Mouse (Mus musculus) embryo, embryonic 10 days (tissue): ENCODE results near the gene Serpinb1c.
"Not testable (repeated sequence)": the region's sequence is repeated elsewhere in the genome, so short reads cannot be mapped to it uniquely, and the experiment has no call there.

ENCODE experiments used
- DNase-seq: peaks from one replicate; pipeline ENCODE4 v3.0.0-alpha.2; 2015; ENCODE audit warnings: low spot score

The Serpinb1c gene

DNA sequence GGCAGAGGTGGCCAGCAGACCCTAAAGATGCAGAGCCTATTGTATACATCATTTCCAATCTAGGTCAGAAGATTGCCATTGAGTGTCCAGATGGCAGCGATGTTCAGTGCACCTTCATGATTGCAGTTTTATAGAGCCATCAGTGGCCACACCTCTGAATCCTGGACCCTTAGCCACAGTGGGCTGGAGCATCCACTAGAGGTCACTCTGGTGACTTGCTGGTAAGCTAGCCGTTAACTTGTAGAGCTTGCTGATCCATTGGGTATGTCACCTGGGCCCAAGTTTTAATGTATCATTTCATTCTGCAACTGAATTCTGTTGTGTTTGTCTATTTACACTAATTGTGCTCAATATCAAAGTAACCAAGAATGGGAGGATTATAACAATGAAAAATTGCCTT is 32.4 kb downstream of the Serpinb1c start:
- no peak for DNase-seq

- DNase-seq = not testable (repeated sequence)
Measured at GRCm38 (mm10) chr13:32864529-32864928, 33.5 kb downstream of the Serpinb1c start.

- no peak for DNase-seq
Measured at GRCm38 (mm10) chr13:32863456-32863855, 34.6 kb downstream of the Serpinb1c start.

- DNase-seq = no peak
Measured at GRCm38 (mm10) chr13:32860821-32861220, 37.2 kb downstream of the Serpinb1c start.

DNA sequence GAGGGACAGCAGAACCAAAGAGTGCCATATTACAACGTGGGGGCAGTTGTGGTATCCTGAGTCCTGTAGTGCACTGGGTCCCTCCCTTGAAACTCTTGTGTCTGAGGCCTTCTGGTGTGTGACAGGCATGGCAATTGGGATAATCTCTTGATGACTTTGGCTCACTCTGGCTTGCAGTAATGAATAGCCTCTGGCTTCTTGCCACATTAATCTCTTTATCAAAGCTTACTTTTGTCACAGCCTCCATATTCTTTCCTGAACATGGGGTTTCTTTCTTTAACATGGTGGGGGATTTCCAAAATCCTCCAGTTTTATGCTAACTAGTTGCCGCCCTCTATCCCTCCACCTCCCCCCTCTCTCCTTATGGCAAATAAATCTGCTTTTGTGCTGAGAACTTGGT is 44.9 kb downstream of the Serpinb1c start:
- no peak for DNase-seq

- no peak for DNase-seq
Measured at GRCm38 (mm10) chr13:32852539-32852938, 45.5 kb downstream of the Serpinb1c start.

- peak; percentile 83 for DNase-seq
Measured at GRCm38 (mm10) chr13:32851967-32852366, 46.0 kb downstream of the Serpinb1c start.

DNA sequence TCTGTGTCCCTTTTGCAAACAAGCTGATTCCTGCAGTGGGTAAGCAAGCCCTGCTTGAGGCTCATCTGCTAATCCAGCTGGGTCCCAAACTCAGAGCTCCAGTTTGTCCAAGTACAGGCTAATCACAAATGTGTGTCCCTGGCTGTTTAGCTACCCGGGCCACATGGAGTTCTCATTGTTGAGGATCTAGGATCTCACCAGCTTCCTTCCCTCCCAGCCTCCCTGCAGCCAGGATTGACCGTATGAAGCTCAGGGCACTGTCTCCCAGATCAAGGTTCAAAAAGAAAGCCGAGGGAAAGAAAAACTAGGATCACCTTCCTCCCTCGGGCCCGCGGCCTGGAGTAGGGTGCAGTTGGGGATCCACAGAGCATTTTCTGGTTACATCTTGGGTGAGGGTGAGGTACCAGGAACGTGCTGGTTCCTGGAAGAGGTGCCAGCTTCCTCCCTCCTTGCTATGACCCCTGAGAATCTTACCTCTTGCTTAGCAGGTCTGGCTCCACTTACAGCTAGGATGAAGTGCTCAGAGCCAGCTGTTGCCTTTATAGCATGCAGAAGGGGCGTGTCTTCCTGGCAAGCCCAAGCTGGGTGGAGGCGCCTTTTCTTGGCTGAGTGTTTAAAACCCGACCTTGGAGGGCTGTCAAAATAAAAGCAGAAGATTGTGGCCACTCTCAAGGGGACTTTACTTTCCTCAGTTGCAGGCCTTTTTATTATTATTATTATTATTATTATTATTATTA is 47.2 kb downstream of the Serpinb1c start, which contains the start of gene Serpinb1a:
Gene Serpinb1a (minus strand): TSS at position 518 of the 737 bp plus-strand sequence.
- DNase-seq = no peak

DNA sequence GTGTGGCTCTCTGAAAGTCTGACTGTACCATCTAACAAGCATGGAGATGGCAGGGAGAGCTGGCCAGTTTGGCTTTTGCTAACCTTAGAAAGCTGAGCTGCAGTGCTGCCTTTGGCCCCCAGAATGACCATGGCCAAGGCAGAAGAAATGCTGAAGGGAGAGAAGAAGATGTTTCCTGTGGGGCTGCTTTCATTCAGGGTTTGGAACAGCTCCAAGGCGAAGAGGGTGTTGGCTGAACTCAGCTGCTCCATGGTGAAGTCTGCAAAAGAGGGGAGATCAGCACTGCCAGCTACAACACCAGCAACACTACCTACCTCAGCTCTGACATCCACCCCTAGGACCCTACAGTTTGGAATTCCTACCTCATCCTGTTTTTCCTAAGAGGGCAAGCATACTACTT is 47.9 kb downstream of the Serpinb1c start:
- no peak for DNase-seq

DNA sequence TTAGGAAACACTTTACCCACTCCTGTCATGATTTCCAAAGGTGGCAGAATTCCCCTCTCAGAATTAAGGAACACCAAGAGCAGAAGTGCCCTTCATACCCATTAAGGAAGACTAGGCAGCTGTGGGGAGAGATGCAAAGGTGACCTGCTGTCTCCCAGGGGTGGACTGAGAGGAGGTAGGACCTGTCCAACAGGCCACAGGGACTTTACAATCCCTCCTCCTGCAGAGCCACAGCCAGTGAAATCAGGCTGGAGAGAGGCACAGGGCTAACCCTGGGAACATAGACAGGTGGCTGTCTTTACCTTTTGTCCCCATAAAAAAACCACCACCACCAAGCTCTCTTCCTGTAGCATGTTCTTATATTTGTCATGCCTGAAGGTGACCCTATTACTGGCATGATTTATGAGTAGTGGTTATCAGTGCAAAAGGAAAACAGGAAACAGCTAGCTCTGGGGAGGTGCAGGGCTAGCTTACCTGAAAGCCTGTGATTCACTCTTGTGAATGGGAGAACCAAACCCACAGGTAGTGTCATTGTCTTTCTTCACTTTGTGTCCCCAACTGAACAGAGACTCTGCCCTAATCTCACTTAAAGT is 48.4 kb downstream of the Serpinb1c start:
- no peak for DNase-seq

GRCm38 (mm10) chr13:32849092-32849491 is 48.9 kb downstream of the Serpinb1c start:
- DNase-seq = no peak

DNA sequence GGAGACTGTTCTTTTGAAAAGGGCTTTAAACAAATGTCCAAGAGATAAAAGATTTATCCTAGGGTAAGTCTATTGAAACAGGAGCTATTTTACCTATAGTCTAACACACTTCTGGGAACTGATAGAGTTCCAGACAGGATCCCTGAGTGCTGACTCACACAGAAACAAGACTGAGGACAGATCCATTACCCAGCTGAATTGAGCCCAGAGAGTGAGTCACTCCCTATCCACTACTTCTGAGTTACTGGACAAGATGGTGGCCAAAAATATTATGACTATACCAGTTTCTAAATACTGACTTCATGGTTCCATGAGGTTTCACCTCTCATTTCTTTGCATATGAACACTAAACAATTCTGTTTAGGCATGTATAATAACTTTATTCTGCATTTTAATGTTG is 51.8 kb downstream of the Serpinb1c start:
- DNase-seq = no peak

- DNase-seq = no peak
Measured at GRCm38 (mm10) chr13:32841349-32841748, 56.7 kb downstream of the Serpinb1c start.

- no peak for DNase-seq
Measured at GRCm38 (mm10) chr13:32839314-32839713, 58.7 kb downstream of the Serpinb1c start.

DNA sequence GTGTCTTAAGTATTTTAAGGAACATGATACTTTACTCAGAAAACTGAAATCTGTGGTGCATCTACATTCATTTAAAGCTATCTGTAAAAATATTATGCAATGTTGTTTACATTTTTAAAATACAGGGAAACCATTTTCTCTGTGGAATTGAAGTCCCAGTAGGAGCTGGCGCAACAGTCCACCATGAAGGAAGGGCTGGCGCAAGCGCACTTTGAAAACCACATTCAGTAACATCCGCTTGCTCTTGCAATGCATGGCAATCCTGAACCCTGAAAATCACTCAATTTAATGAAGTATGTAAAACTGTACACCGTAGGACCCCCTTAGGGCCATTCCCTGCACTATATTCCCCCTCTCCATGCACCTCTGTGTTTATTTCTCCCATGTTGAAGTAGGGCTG is 63.5 kb downstream of the Serpinb1c start:
- DNase-seq = no peak

DNA sequence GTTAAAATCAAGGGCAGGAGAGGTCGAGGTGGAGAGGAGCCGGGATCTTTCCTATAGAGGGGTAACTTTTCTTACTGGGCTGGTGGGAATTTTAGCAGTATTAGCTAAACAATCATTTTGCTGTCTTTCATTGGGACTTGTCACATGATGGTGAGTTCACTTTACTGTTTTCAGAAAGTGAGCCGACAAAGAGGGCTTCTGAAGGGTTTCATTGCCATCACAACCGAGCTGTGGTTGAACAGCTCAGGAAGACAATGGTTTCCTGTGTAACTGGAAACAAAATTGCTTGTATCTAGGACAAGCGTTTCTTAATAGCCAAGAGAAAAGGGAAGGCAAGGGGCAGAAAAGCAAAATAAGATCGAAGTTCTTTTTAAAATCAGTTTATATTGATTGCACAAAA is 64.8 kb downstream of the Serpinb1c start:
- no peak for DNase-seq

- DNase-seq = no peak
Measured at GRCm38 (mm10) chr13:32832776-32833175, 65.2 kb downstream of the Serpinb1c start.

DNA sequence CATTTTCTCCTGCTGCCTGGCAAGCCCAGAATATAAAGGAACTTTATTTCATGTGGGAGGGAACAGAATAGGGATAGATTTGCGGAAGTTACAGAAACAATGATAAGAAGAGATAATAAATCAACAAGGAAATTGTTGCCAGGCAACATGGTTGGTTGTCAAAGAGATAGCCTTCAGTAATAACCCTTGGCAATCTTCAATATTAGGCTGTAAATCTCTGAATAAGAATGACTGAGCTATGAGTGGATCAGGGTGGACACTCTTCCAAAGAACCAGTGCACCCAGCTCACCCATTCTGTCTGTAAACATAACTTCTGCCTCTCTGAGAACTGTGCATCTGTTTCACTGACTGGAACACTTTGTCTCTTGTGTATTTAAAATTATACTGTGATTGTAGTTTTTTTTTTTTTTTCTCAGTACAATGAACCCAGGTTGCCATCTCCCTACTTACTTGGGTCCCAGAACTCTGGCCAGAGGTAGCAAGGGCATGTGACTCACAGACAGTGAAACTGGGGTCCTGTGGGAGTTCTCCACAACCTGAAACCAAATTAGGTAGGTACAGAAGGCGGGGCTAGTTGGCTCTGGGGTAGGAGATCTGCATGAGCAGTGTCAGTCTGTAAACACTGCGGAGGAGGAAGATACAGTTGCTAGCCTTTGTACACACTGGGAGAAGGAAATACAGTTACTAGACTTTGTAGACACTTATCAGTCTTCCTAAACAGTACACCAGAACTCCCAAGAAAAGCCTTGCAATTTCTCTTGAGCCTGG is 66.3 kb downstream of the Serpinb1c start:
- no peak for DNase-seq
